Mouse (Mus musculus) embryonic facial prominence, embryonic 14.5 days (tissue): Measurements from ENCODE around the gene Nccrp1. TPM values are rescaled to one million over a fixed set of nuclear protein-coding genes. Genes with fewer than 3 reads are reported as not detected.
"Not testable (repeated sequence)": the region's sequence is repeated elsewhere in the genome, so short reads cannot be mapped to it uniquely, and the experiment has no call there.

ENCODE experiments used
- ATAC-seq: fragments of 200-750 bp; cut with Nextera tagmentation; 2 replicates; pipeline ENCODE4 v1.8.0; 2017; ENCODE audit warnings: low read depth, moderate number of reproducible peaks, moderate TSS enrichment
- DNase-seq: peaks from one replicate; pipeline ENCODE4 v3.0.0-alpha.2; 2015; ENCODE audit warnings: low spot score
- H3K27ac ChIP-seq: fragments of 300-500 bp; sonication (generic); replicated peaks from 2 replicates; pipeline ENCODE4 v1.5.1; 2014; ENCODE audit warnings: low read depth, mild to moderate bottlenecking, low read length, moderate library complexity
- H3K27me3 ChIP-seq: fragments of 300-500 bp; sonication (generic); replicated peaks from 2 replicates; pipeline ENCODE4 v1.6.1; 2014; ENCODE audit warnings: low read length; ENCODE audit not compliant: control insufficient read depth, insufficient read depth
- H3K36me3 ChIP-seq: fragments of 300-500 bp; sonication (generic); 2 replicates; pipeline ENCODE4 v1.6.1; 2014; ENCODE audit warnings: low read length, mixed read lengths; ENCODE audit not compliant: control insufficient read depth, insufficient read depth
- H3K4me1 ChIP-seq: fragments of 300-500 bp; sonication (generic); 2 replicates; pipeline ENCODE4 v1.6.1; 2014; ENCODE audit warnings: antibody characterized with exemption, low read length; ENCODE audit not compliant: control insufficient read depth, insufficient read depth
- H3K4me2 ChIP-seq: fragments of 300-500 bp; sonication (generic); 2 replicates; pipeline ENCODE4 v1.6.1; 2014; ENCODE audit warnings: low read depth, mild to moderate bottlenecking, low read length, moderate library complexity, mixed read lengths
- H3K4me3 ChIP-seq: fragments of 300-500 bp; sonication (generic); 2 replicates; pipeline ENCODE4 v1.5.1; 2014; ENCODE audit warnings: low read depth, mild to moderate bottlenecking, low read length
- H3K9ac ChIP-seq: fragments of 300-500 bp; sonication (generic); 2 replicates; pipeline ENCODE4 v1.6.1; 2014; ENCODE audit warnings: low read depth, mild to moderate bottlenecking, low read length, moderate library complexity, mixed read lengths
- H3K9me3 ChIP-seq: fragments of 300-500 bp; sonication (generic); 2 replicates; pipeline ENCODE4 v1.6.1; 2016; ENCODE audit warnings: low read length; ENCODE audit not compliant: control insufficient read depth
- WGBS: fragments of 180-500 bp; shearing (Covaris S2); extraction: QIAGEN DNeasy Blood & Tissue Kit; methylation state at CpG from one replicate; pipeline ENCODE4 v1.1.7; 2014; 5-methylcytosine and 5-hydroxymethylcytosine counted together
- polyA plus RNA-seq: library from polyadenylated mRNA; unstranded; fragments of >200 nt; fragmentation: Nextera tagmentation; extraction: Ambion mirVana; gene quantifications from 2 replicates; pipeline ENCODE4 v1.2.1, GENCODE M21; 2014

Gene Nccrp1
- polyA plus RNA-seq, 1 experiment from 2014 or later = 0.43 TPM

DNA sequence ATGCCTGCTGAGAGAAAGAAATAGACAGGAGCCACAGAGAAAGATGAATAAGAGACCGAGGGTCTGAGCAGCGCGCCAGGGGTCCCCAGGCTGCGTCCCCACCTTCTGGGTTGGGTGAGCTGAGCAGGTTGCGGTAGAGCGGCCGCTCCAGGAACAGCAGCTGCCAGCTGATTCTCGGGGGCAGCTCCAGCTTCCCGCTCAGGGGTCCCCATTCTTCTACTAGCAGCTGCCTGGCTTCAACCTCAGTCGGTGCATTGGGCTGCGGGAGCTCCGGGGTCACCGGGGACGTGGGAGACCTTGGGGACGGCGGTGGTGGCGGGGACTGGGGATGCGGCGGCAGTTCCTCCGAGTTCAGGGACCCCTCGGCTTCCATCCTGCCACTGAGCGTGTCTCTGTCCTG lies 405 bp downstream of the Nccrp1 start:
- DNase-seq (no peak), ATAC-seq (no peak)
- Histone ChIP-seq H3K9ac (peak overlapping the region; percentile 34; the same call in 1 of the 2 replicates), H3K4me3 (peak overlapping the region; percentile 23), H3K36me3 (no peaks in the 10 kb centered on the region), H3K27me3 (peaks cover 45% of the 10 kb centered on the region), H3K27ac (no peak overlapping the region), H3K9me3 (no peaks in the 10 kb centered on the region), H3K4me2 (peak overlapping the region; percentile 49), H3K4me1 (no peaks in the 10 kb centered on the region; the same call in 1 of the 2 replicates)
- WGBS = 2% methylated on average over 20 of the region's 22 CpGs

DNA sequence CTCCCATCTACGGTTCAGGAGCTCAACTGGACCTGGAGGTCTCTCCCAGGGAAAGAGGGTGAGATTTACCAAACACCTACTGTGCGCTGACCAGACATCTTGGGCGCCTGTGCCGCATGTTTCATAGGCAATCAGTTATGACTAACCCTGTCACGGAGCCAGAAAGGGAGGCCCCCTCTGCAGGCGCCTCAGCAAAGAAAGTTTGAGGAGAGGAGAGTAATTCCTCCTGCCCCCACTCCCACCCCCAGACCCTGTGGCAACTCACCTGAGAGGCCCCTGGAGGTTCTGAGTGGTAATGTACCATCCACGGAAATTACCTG lies 1.2 kb downstream of the Nccrp1 start:
- Histone ChIP-seq H3K9me3 (no peaks in the 10 kb centered on the region), H3K4me1 (no peaks in the 10 kb centered on the region; the same call in 1 of the 2 replicates), H3K27ac (no peak overlapping the region), H3K27me3 (peaks cover 45% of the 10 kb centered on the region), H3K9ac (no peak overlapping the region), H3K4me3 (no peak overlapping the region), H3K4me2 (no peak overlapping the region), H3K36me3 (no peaks in the 10 kb centered on the region)
- DNase-seq (no peak), ATAC-seq (no peak)
- 41% methylated on average over 7 of the region's 7 CpGs for WGBS

DNA sequence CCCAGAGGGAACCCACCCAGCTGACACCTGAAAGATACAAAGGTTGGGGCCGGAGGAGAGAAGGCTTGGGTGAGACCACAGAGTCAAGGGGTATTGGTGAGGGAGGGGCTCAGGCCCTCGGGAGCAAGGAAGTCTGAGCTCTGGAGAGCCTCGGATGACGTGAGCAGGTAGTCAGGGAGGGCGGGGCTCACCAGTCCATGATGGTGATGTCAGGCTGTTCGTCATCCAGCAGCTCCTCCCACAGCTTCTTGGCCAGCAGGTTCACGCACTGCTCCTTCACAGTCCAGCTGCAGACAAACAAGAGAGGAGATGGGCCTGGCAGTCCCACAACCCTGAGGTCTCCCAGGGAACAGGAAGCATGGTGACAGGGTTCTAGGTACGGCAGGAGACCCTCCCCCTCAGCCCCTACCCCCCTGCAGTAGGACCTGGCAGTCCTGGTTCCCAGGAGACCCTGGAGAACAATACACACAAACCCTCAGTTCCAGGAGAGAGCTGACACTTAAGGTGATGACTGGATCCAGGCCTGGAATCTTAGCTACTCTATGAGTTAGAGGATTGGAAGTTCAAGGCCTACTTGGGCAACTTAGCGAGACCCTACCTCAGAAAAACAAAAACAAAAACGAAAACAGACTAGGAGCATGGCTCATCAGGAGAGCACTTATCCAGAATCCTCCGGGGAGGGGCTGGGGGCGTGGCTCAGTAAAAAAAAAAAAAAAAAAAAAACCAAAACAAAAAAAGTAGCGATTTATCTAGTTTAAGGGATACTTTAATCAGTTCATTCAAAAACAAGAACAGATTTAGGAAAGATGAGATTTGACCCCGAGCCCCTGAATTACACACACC lies 1.8 kb downstream of the Nccrp1 start:
- Histone ChIP-seq H3K9me3 (no peaks in the 10 kb centered on the region), H3K9ac (no peak overlapping the region), H3K36me3 (no peaks in the 10 kb centered on the region), H3K4me2 (no peak overlapping the region), H3K27me3 (peaks cover 45% of the 10 kb centered on the region), H3K27ac (no peak overlapping the region), H3K4me1 (no peaks in the 10 kb centered on the region; the same call in 1 of the 2 replicates), H3K4me3 (no peak overlapping the region)
- DNase-seq = peak; percentile 29
- ATAC-seq = no peak; the same call in 1 of the 2 replicates
- WGBS = 32% methylated on average over 12 of the region's 14 CpGs

- no peak overlapping the region for H3K4me3 ChIP-seq
- peak overlapping the region; percentile 24; the same call in 1 of the 2 replicates for H3K4me2 ChIP-seq
These were observed 2.9 kb downstream of the Nccrp1 start for GRCm38 (mm10) chr7:28544051-28544601.

DNA sequence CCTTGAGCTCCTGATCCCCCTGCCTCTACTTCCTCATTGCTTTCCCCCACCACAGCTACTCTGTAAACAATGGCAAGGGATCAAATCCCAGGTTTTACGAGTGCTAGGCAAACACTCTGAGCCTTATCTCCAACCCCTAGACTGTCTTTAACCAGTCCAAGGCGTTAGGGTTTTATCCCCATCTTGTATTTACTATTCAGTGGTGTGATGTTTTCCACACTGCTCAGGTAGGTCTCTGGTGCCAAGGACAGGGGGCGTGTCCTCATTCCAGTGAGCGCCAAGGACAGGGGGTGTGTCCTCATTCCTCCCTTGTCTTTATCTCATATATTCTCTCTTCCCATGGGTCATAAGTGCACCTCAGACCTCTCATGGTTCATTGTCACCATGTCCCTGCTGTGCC lies 6.5 kb downstream of the Nccrp1 start, which contains the start of gene Sycn:
Sycn (plus strand) TSS at position 360 of the 400 bp plus-strand sequence.
- no peak for ATAC-seq
- Histone ChIP-seq H3K4me1 (no peaks in the 10 kb centered on the region), H3K4me2 (no peak within 1 kb of the TSS), H3K27me3 (peaks cover 17% of the 10 kb centered on the region), H3K36me3 (no peaks in the 10 kb centered on the region), H3K27ac (no peak within 1 kb of the TSS), H3K9ac (no peak within 1 kb of the TSS), H3K4me3 (no peak within 1 kb of the TSS), H3K9me3 (no peaks in the 10 kb centered on the region)
- 71% methylated on average over 4 of the region's 4 CpGs for WGBS
- no peak for DNase-seq

More at GRCm38 (mm10) chr7:28544051-28544601, 2.9 kb downstream of the Nccrp1 start:
- Histone ChIP-seq H3K9ac (no peak overlapping the region), H3K36me3 (no peaks in the 10 kb centered on the region), H3K4me1 (no peaks in the 10 kb centered on the region; the same call in 1 of the 2 replicates), H3K27me3 (peaks cover 45% of the 10 kb centered on the region), H3K27ac (no peak overlapping the region), H3K9me3 (no peaks in the 10 kb centered on the region)
- no peak for ATAC-seq
- WGBS = 9% methylated on average over 11 of the region's 27 CpGs
- DNase-seq = no peak

GRCm38 (mm10) chr7:28538886-28539285 lies 8.2 kb downstream of the Nccrp1 start:
- ATAC-seq, H3K9me3 ChIP-seq, H3K4me3 ChIP-seq, H3K9ac ChIP-seq, H3K4me2 ChIP-seq, H3K27ac ChIP-seq, DNase-seq, H3K4me1 ChIP-seq, H3K36me3 ChIP-seq, H3K27me3 ChIP-seq: not testable (repeated sequence)
- 89% methylated on average over 6 of the region's 6 CpGs for WGBS

DNA sequence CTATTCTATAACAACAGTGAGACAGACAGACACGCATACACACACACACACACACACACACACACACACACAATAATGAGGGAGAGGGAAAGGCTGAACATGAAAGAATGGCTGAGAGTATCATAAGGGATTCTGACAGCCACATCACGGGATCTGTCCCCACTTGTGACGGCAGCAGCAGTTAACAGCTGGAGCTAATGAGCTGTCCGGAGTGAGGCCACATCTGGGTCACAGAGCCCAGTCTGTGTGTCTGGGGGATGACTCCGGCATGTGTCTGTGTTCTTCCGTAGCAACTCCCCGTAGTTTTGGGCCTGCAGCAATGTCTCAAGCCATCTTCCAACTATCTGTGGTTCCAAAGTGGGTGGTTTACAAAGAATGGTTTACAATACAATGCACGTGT lies 15.0 kb downstream of the Nccrp1 start:
- Histone ChIP-seq H3K4me1 (no peaks in the 10 kb centered on the region), H3K4me2 (no peak overlapping the region), H3K27me3 (no peaks in the 10 kb centered on the region), H3K9me3 (no peaks in the 10 kb centered on the region), H3K36me3 (no peaks in the 10 kb centered on the region), H3K9ac (no peak overlapping the region), H3K27ac (no peak overlapping the region), H3K4me3 (no peak overlapping the region)
- ATAC-seq = no peak
- no peak for DNase-seq
- 48% methylated on average over 8 of the region's 8 CpGs for WGBS

DNA sequence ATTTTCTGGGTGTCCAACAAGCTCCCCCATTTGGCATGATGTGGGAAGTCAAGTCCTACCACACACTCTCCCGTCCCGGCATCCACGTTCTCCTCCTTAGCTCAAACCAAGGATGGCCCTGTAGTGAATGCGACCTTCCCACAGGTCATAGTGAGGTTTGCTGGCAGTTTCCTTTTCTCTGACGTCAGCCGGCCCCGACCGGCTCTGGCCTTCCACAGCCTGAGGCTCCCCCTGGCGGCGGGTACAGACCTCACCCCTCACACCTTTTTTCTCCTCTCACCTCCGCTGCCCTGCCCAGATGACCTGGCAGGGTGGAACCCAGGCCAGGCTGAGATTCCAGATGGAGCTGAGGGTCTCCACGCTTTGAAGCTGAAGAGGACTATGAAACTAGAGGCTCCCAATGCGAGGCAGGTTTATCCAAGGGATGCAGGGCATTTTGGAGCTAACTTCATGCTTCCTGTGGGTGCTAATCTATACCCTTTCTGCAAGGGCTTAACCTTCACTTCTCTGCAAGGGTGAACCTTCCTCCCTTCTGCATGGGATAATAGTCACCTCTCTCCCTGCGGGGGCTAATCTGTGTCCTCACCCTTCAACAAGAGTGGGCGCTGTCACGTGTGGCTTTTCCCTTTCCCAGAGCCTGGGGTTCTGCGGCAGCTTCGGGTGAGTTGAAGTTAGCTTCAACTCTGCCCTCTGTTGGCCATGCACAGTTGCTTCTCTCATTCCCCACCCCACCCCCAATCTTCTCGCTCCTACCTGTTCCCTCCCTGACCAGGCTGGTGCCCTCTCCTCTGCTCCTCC lies 18.9 kb downstream of the Nccrp1 start:
- Histone ChIP-seq H3K9ac (no peak overlapping the region), H3K36me3 (no peaks in the 10 kb centered on the region), H3K4me1 (no peaks in the 10 kb centered on the region), H3K27ac (no peak overlapping the region), H3K9me3 (no peaks in the 10 kb centered on the region), H3K4me3 (no peak overlapping the region), H3K4me2 (no peak overlapping the region), H3K27me3 (no peaks in the 10 kb centered on the region)
- WGBS = 9% methylated on average over 19 of the region's 19 CpGs
- peak; percentile 70 for ATAC-seq
- peak; percentile 65 for DNase-seq
